Mouse (Mus musculus) skeletal muscle tissue, adult 2 months (tissue): ENCODE data around the gene Nfib.

Source experiments
- DNase-seq: peaks from one replicate; pipeline ENCODE4 v3.0.0-alpha.2; 2012; ENCODE audit warnings: low read depth, low spot score

The Nfib gene

DNA sequence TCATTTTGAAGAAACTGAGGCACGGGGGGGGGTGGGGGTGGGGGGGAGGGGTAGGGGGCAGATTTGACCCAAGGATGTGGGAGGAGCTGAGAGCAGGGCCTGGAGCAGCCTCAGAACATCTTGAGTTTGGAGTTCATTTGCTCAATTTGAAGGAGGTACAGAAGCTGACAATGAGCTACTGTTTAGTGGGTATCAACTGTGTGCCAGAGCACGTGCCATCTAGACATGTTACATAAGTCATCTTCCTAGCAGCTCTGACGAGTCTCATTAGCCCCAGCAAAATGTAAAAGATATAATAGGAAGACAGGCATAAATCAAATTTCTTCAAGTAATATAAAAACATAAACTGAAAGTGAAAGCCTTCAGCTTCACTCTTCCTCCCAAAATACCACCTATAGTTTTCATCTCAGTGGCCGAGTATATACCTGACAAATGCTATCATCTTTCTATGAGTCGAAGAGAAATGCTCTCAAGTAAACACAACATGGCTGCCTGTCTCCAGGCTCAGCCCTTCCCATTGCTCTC lies 165.0 kb downstream of the Nfib start:
- DNase-seq: no peak

DNA sequence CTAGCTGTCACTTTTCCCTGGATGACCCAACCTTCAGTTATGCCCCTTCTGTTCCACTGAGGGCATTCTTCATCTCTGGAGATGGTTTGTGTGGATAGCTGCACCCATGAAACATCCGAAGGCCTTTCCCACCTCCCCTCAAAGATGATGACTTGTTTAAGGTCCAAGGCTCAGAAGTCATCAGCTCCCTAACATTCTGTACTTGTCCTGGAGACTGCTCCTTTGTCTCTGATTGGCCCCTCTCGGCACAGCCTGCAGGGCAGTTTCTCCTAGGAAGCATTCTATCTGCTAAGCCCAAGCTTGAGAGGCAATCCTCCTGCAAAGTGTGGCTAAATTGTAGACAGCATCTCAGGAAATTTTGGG lies 165.5 kb downstream of the Nfib start:
- DNase-seq: no peak

DNA sequence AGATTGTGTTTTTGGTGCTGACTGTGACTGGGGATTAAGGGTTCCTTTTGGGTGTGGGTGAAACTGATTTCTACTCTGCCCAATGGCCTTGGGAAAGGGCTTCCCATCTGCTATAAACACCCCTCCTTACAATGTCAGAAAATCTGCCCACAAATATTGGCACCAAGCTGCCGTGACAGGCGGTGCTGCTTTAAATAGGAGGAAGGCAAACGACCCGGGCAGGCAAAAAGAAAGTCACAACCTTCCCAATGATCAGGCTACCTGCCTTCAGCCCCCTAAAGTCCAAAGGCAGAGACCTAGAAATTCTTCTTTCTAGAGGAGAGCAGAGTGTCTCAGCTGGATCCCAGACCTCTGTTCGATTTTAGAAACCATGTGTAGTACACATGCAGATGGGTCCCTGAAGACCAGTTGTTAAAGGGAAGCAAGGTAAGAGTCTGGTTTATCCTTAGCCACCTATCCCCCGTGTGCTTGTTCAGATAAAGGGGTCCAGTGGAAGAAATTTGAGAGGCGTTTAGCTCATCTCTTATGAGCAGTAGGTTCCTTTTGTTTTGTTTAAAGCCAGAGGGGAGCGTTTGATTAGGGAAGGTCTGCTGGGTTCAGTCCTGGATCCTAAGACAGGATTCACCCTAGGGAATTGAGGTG lies 166.0 kb downstream of the Nfib start:
- peak; percentile 72 for DNase-seq

DNA sequence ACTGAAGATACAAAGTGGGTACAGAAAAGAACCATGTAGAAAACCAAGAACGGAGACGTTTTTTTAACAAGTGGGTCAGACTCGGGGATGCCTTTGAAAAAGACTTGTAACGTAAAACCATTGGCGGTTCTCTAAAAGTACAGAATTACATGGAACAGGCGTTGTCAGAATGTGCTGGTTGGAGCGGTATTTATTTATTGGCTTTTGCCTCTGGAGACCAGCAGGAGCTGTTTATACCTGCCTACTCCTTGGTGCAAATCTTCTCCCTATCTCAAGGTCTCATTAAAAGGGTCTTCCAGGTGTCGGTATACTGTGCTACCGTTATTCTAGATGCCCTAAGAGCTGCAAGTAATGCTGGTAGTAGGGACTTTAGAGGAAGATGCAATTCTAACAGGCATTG lies 166.7 kb downstream of the Nfib start:
- DNase-seq: no peak

DNA sequence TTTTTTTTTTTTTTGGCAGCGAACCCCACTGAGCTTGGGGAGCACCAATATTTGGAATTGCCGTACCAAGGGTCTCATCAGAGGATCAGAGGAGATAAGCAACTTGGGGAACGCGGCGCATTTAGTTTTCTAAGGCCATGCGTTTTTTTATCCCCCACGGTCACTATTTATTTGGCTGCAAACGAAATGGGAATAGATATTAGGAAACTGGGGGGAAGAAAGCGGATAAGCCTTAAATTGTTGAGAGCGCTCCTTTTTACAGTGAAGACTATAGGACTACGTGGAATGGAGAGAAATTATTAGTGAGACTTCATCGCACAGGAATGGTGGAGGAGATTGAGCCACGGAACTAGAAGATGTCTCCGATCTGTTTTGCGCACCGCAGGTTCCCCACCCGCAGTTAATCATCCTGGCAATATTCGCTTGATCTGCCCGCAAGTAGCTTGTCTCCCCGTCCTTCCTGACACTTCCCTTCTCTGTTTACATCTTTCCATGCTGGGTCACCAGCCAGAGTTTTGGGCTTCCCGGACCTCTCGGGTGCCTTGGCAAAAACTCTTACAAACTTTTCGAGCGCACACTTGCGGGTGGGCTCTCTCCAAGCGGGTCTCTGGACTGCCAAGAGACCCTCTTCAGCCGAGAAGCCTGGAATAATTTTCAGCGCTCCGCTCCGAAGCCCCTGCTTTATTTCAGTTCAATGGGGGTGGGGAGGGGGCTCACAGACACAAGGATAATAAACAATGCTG lies 167.3 kb downstream of the Nfib start:
- DNase-seq: no peak

DNA sequence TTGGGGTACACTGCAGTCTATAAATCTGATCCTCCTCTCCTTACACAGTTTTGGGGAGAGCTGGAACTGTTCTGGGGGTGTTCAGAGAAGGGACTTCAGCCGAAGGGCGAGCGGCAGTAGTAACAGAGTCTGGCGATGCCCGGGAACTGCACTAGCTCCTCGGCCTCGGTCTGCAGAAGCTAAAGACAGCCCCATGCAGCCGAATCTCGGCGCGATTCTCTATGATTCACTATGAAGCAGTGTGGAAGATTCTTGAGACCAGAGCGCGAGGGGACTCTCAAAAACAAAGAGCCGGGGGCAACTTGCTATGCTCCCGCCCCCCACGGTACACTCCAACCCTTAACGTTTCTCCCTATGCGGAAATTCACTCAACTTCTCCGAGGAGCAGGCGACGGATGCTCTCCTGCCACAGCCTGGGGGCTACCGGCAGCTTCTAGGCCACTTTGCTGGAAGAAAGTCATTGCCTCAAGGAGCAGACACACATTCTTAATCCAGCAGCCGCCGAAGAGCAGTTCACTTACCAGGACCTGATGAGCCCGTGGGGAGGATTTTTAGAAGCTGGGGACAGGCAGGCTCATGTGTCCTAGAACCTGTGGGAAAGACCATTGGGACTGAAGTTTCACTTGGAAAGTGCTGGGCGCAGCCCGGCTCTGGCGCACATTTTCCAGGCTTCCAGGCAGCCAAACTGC lies 168.1 kb downstream of the Nfib start:
- no peak for DNase-seq

DNA sequence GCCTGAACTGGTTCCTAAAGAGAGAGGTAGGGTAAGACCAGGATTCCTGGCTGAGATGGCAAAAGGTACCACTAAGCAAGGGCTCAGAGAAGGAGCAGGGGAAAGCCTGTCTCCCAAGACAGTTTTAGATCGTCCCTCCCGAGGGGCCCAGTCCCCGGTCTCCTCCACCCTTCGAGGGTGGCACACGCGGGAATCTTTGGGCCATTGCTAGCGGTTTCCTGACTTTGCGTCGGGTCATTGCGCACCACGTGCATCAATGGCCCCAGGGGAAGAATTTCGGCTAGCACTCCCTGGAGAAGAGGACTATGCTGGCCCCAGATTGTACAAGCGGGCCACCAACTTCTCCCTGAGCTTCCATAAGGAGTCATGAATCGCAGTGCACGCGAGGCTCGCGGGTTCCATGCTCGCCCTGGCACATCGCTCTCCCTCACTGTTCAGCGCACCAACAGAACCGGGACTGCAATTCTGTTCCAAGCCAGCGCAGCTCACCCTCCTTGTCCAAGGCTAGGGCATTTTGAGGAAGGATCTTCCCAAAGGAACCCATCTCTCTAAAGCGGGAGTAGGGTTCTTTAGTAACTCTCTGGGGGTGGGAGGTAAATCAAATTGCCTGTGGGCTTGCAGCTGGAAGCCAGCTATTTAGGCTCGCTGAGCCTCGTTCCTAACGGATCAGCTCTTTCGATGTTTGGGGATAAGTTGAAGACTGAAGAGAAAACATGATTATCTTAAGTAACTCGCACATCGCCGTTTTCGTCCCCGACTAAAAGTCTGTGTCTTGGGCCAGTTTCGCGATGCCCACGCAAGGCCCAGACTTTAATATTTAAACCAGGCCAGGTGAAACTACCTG lies 168.9 kb downstream of the Nfib start:
- DNase-seq: no peak

DNA sequence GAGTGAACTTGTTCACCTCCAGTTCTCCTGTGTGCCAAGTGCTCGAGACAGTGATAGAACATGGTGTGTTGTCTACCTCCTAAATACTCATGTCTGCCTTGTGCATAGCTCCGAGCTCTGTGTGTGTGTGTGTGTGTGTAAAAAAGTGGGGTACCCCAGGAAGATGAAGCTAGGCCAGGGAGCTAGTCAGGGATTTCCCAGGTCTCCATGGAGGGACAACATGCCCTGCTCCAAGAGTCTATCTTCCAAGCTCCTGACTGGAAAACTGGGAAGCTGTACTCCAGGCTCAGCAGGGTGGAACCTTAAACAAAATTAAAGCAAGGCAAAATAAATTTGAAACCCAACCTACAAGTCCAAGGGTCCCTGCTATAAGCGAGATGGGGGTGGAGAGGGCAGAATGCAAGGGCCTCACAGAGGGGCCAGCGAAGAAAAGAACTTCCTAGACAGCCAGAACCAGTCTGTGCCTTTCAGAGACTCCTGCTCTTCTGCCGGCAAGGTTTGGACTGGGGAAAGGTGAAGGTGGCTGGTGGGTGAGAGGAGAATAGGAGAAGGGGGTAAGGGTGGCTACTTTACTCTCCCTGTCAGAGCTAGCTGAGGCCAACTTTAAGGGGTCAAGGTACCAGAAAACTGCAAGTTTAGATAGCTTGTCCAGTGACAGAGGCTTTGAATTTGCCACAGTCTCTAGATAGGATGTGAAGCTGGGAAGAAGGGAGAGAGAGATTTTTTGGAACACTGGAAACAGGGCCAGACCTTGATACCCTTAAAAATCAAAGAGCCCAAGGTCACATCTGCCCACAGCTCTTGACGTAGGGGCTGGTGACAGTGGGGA lies 169.7 kb downstream of the Nfib start:
- no peak for DNase-seq

DNA sequence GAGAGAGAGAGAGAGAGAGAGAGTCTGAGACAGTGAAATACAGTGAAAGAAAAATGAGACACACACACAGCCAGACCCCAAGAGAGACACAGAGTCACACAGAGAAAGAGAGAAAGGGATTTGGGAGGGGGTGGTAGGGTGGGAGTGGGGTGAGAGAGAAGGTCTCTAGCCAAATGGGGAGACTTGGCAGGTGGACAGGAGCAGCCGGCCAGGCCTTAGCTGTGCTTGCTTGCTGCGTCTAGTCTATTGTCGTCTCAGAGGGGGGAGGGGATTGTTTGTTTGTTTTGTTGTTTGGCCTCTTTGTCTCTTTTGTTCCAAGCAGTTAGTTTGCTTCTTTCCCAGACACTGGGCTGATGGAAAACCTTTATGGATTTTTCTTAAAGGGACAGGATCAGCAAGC lies 172.3 kb downstream of the Nfib start:
- DNase-seq: no peak

DNA sequence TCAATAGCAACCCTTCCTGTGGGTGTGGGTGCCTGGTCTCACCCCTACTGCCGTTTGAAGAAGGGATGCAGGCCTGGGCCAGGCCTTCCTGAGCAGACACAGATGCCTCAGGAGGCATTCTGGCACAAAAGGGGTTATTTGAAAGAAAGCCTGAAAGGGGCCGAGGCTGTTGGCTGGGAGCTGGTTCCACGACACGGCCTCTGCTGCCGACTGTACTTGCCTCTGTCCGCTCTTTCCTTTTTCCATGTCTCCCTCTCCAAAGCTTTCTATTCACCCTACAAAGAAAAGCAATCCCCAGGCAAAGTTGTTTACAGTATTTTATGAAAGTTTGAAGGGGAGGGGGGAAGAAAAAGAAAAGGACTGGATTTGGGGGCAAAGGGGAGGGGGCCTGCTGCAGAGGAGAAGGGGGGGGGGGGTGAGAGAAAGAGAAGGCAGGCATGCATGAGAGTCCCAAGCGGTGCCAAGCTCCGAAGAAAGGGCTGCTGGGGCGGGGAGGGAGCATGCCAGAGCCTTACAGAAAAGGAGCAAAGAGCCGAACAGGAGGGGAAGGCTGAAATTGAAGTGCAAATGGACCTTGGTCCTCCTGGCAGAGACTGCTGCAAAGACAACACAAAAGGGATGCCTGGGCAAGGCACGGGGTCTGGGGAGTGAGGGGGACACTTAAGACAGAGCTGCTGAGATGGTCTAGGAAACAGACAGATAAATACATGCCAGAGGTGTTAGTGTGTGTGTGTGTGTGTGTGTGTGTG lies 172.9 kb downstream of the Nfib start:
- no peak for DNase-seq

DNA sequence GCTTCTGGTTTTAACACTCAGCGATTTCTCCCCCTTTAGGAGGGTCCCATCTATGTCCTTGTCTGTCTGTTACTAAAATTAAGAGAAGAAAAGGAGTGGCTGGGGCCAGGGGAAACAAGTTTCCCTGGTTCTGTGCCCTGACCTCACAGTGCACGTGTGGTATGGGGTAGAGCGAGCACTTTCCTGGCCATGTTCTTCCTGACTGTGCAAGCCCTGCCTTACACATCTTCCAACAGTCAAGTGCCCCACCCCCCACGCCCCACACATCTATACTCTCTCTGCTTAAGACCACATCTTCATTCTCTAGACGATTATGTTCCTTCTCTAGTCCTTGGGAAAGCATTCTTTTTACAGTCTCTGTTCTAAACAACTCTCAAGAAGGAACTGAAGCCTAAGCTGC lies 173.6 kb downstream of the Nfib start:
- DNase-seq: no peak

DNA sequence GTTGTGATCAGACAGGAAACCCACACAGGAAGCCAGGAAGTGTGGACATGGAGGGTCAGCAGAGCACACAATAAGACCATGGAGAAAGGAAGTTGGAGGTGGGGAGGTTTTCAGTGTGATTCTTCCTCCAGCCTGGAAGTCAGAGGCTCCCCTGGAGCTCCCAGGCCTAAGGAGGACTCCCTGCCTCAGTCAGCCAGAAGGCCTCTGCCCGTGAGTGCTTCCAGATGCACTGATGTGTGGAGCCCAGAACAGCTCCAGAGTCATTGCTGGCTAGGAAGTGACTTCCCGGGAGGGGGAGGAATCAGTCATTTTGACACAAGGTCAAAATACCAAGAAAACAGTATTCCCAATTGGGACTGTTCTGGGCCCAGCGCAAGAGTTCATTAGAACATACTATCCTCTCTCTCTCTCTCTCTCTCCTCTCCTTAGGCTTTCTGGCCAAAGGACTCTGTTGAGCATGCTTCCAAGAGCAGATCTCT lies 174.6 kb downstream of the Nfib start:
- DNase-seq: peak; percentile 89

DNA sequence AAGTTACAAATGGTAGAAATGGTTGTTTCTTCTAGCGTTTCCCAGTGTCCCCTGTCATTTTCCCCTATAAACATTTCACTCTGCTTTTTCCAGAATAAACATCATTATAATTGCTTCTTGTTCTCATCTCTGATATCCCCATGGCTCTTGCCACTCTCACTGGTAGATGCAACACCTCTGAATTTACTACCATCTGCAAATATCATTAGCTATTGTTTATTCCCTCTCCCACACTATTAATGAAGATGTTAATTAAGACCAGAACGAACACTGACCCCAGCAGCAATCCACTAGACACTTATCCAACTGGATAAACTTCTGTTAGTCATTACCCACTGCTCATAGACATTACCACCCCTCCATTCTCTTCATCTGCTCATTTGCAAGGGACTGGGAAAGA lies 176.6 kb downstream of the Nfib start:
- DNase-seq: no peak

DNA sequence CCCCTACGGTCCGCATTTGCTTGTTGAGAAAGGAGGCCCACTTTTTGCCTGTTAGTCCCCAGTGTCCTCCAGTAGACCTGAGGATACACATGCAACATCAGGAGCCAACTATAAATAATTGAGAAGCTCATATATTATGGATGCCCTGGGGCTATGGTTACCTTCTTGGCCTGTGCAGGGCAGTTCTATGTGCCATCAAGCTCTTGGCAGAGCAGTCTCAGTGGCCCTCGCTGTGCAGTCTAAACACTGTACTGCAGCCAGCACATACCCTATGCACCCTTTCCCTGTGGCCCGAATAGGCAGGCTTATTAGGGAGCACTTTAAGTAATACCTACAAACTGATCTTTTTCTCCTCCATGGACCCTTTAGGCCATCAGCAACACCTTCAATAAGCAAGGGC lies 185.6 kb downstream of the Nfib start:
- DNase-seq: peak; percentile 77

DNA sequence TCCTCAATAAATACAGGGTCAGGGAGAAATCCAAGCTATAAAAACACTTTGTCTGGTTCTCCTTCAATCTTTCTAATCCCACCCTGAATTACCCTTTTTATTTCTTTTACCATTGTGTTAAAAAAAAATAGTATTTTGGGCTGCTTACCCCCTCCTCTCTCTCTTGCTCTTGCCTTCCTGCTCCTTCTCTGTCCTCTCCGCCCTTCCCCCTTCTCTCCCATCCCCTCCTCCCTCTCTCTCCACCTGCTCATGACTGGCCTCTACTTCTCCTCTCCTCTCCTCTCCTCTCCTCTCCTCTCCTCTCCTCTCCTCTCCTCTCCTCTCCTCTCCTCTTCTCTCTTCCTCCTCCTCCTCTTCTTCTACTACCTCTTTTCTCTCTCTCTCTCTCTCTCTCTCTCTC lies 187.4 kb downstream of the Nfib start:
- DNase-seq: no peak

DNA sequence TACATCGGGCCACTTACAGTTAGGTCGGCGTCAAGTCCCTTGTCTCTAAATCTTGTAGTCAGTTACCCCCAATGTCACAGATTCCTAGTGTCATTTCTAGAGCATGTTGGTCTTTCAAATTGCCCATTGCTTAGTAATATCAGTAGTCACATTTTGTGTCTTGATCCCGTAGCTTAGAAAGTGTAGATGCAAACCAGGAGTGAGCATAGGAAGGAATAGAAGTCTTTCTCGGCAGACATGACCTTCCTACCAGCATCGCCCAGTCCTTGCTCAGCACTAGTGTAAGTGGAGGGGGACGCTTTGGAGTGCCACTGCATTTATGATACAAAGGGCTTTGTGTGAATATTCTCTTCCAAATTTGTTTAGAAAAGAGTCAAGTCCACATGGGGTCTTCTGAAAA lies 188.2 kb downstream of the Nfib start:
- DNase-seq: no peak

DNA sequence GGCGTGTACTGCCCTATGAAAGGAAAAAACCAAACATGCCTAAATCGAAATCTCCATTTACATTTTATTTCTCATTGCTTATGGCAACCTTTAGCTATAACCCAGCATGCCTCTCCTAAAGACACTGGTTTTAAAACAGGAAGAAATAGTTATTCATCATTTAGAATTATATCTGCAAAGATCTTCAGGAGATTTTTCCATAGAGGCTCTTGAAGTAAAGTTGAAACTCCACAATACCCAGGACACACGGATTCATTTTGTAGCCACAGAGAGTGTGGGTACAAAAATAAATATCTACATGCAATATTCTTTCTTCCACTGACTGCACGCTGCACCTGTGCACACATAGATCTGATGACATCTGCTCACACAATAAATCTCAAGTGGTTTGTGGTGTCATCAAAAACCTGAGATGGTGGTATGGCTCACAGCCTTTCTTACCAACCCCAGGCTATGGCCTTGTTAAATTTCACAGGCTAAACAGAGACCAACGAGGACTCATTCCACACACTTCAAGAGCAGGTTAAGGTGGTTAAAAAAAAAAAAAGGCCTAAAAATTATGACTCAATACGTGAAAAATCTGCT lies 189.2 kb downstream of the Nfib start:
- DNase-seq: peak; percentile 70

DNA sequence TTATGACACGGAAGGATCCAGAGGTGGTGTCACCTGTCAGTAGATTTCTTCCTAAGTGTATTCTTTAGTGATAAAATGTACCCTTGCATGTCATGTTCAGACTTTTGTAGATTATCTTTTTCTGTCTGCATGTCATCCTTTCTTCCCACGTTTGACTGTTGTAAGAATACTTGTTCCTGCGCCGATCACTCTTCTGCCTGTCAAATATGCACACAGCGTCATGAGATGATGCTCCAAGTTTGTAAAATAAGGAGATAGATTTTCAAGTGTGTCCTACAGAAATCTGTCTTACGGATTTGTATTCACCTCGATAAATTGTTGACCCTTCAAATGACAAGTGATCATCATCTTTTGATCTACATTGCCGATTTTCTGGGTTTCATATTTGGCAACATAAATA lies 190.6 kb downstream of the Nfib start:
- DNase-seq: no peak

DNA sequence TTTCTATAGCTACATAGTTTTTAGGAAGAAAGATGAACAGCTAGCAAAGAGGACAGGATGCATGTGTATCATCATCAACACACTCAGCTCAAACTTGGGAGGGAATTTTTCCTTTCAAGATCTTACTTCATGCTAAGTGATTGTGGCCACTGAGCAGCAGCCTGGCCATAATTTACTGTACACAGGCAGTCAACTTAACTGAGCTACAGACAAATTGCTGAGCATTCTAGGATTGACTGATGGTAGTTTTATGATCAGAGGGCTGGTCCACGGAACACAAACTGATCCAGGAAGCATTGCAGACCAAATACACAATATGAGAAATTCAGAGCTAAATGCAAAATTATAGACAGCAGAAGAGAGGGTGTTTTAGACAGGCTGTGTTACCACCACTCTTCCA lies 191.2 kb downstream of the Nfib start:
- DNase-seq: no peak

DNA sequence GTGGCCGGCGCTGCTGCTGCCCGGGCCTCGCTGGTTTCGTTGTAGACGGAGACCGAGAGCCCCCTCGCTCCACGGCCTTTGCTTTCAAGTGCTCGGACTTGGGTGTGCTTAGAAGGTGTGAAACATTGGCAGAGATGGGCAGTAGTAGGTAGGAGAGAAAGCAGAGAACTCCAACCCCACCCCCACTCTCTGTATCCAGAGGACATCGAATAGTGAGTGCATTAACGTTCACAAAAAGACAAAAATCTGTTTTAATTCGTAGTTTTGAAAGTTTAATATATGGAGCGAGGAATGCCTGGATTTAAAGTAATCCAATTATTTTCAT lies 192.2 kb downstream of the Nfib start:
- DNase-seq: no peak
